Mouse (Mus musculus): ENCODE measurements around the gene Smurf2.

DNA sequence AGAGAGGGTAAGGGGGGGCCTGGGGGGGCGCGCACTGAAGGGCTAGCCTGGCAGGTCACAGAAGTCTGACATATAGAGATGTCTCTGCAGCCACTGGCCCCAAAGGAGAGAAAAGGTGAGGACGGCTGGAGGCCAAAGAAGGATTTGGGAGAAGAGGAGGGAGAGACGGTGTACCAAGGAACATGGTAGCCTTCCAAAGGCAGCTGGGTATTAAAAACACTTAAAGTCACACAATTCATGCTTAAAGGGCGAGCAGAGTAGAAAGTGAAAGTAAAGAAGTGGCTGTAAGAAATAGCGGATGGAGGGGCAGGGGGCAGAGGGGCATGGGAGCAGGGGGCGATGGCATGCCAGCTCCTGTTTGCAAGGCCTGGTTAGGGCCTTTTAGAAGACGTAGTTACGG, 41.8 kb upstream of the Smurf2 start:
- TF ChIP-seq CTCF (IDR thresholded peaks at IDR 0.05) (no peak), POLR2A (IDR thresholded peaks at IDR 0.05; ENCODE audit: insufficient read depth, low read depth, low read length) (no peak)
